ENCODE assay signal across 10 mouse cellular contexts in genomic region chr13:84404566-84405194, GRCm38 (mm10).
A peak's percentile ranks its signal among the peaks of the same experiment; 100 is the strongest.
DNase-seq lines count a peak whose midpoint lies in the region; TF ChIP-seq lines count a peak whose summit lies in the region.
"Had no signal": no experiment of that assay in that cellular context is flagged by ENCODE, and none has a peak within 500 bp of the region (broad histone marks: within the 10 kb centered on the region; RNA-seq: fewer than 3 reads in every experiment).

No protein-coding gene starts in this region.

- no peaks in the 10 kb centered on the region for H3K4me1 ChIP-seq in heart, adult 2 months (ENCODE audit: control insufficient read depth, insufficient read depth, low read length)

- H3K9ac ChIP-seq in heart, adult 2 months (ENCODE audit: low read depth, low read length): no peak overlapping the region

- 72% methylated on average over 19 of the region's 19 CpGs for WGBS in heart, adult 2 months

- H3K27ac ChIP-seq in heart, adult 2 months: no peak overlapping the region
- H3K27ac ChIP-seq in gastrocnemius, adult 2 months: no peak overlapping the region

- TF ChIP-seq EP300 in heart, adult 2 months (IDR thresholded peaks at IDR 0.05; ENCODE audit: insufficient read depth, low read depth, low read length): no peak

- H3K27me3 ChIP-seq in heart, adult 2 months (ENCODE audit: control insufficient read depth, insufficient read depth, low read length): no peaks in the 10 kb centered on the region

- H3K4me3 ChIP-seq in heart, adult 2 months: no peak overlapping the region
- no peak overlapping the region for H3K4me3 ChIP-seq in gastrocnemius, adult 2 months

- H3K36me3 ChIP-seq in heart, adult 2 months (ENCODE audit: control insufficient read depth, insufficient read depth, low read length): no peaks in the 10 kb centered on the region

- no peaks in the 10 kb centered on the region for H3K79me2 ChIP-seq in heart, adult 2 months (replicated peaks; ENCODE audit: control insufficient read depth, insufficient read depth, low read length)

- no peak for TF ChIP-seq POLR2A in heart, adult 2 months (IDR thresholded peaks at IDR 0.05; ENCODE audit: insufficient read depth, low read depth, low read length)

- DNase-seq in right cerebral cortex, postnatal 4 days: peak; percentile 28
- DNase-seq in right cerebral cortex, postnatal 36 days (ENCODE audit: low spot score in 2 of 2): no peak
- DNase-seq in embryo, embryonic 9.5 days (ENCODE audit: extremely low spot score): peak; percentile 22
- DNase-seq in layer of hippocampus, postnatal 25 days (ENCODE audit: extremely low spot score in 1 of 2, low spot score in 1 of 2): peak; percentile 10 to 26
- DNase-seq in urinary bladder, adult 18-20 months (ENCODE audit: low spot score in 2 of 2): no peak
- no peak for DNase-seq in heart, adult 2 months
- DNase-seq in thymus, postnatal 10 days (ENCODE audit: low spot score in 2 of 2): no peak
- DNase-seq in gastrocnemius, adult 2 months: no peak
- DNase-seq: kidney, adult 8-10 months; lung, adult 18-20 months had no signal

- no peak for TF ChIP-seq CTCF in heart, adult 2 months (IDR thresholded peaks at IDR 0.05)
- no peak for TF ChIP-seq CTCF in gastrocnemius, adult 2 months (IDR thresholded peaks at IDR 0.05)

- intact Hi-C loops in heart, adult 2 months (cut with DNase I): no loop called here
- intact Hi-C loops in gastrocnemius, adult 2 months (cut with DNase I): no loop called here

Comparison
In these comparisons a context has a peak if more than half of its experiments do, and no peak if none do; other contexts are left out.
1. DNase-seq: peak in right cerebral cortex, postnatal 4 days (single experiment), embryo, embryonic 9.5 days (single experiment) and layer of hippocampus, postnatal 25 days (2 of 2); none in right cerebral cortex, postnatal 36 days (0 of 2), urinary bladder, adult 18-20 months (0 of 2), heart, adult 2 months (0 of 2), thymus, postnatal 10 days (0 of 2) and gastrocnemius, adult 2 months (single experiment).